Mouse (Mus musculus) liver, adult 2 months (tissue): Measurements from ENCODE around the gene Cnp.

ENCODE experiments used
- CTCF ChIP-seq: fragments of 200-500 bp; IDR thresholded peaks from 2 replicates; pipeline ENCODE4 v1.5.1; 2011; ENCODE audit warnings: low read depth, low read length, control low read depth
- POLR2A ChIP-seq: fragments of 200-500 bp; IDR thresholded peaks from 2 replicates; pipeline ENCODE4 v1.6.1; 2011; ENCODE audit warnings: low read length, control low read depth; ENCODE audit not compliant: insufficient read depth; ENCODE audit errors: extremely low read depth

GRCm38 (mm10) chr11:100575484-100575855 is 766 bp downstream of the Cnp start:
- no peak for TF ChIP-seq CTCF
- no peak for TF ChIP-seq POLR2A
